Mouse (Mus musculus) T-helper 17 cell (primary cell): ENCODE data around the gene Gm45233.

Experiments
- in situ Hi-C, 2 experiments: fragments of 300-600 bp; cut with MboI, MseI; formaldehyde crosslinking; loops; 1 replicate in 1 of 2; 2 replicates in 1 of 2; pipeline ENCODE4 v1.15.1; 2025; ENCODE audit warnings: high pct_unique_total_duplicates in 2 of 2

Gm45233 gene

GRCm38 (mm10) chr7:43447801-43448200 lies 3.9 kb downstream of the Gm45233 start:
- in situ Hi-C loops = loop anchor here (10.0 kb wide), 2 partner anchors 133 to 807 kb away; partner anchors contain the start of genes Zfp715 (in 2 of the 2) and Acp4 (in 1 of the 2)

DNA sequence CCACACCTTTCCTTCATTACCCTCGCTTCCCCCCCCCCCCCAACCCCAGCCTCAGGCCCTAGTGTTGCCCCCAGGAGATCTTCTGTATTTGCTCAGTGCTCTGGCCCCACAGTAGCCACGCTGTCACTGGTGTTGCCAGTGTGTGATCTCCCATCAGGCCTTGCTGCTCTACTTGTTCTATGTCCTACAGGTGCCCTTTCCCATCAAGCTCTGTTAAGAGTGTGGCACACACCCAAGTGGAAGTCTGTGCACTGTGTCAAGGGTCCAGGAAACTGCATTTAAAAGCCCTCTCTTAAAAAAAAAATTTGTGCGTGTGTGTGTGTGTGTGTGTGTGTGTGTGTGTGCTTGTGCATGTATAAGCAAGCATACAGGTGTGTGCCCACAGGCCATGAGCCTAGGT lies 4.3 kb downstream of the Gm45233 start:
- in situ Hi-C loops = loop anchor here (10.0 kb wide), 2 partner anchors 133 to 807 kb away; partner anchors contain the start of genes Zfp715 (in 2 of the 2) and Acp4 (in 1 of the 2)

DNA sequence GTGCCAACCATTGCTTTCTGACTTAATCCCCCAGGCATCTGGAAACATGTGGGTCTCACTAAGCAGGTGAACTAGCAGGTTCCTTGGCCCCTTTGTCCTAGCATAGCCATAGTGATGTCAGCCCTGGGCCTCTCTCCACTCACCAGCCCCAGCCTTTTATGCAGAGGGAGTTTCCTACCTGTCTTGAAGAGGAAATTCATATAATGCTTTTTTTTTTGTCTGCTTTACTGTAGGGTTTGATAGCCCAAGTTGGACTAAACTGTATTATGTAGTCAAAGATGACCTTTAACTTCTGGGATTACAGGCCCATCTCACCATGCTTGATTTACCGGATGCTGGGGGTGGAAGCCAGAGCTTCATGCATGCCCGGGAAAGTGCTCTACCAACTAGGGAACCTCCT lies 5.9 kb downstream of the Gm45233 start:
- in situ Hi-C loops = loop anchor here (10.0 kb wide), 2 partner anchors 135 to 805 kb away; partner anchors contain the start of genes Zfp715 (in 2 of the 2) and Acp4 (in 1 of the 2)

GRCm38 (mm10) chr7:43451726-43452125 lies 7.8 kb downstream of the Gm45233 start:
- in situ Hi-C loops = no loop called here

- in situ Hi-C loops = no loop called here
Measured at GRCm38 (mm10) chr7:43452609-43453008, 8.7 kb downstream of the Gm45233 start.

DNA sequence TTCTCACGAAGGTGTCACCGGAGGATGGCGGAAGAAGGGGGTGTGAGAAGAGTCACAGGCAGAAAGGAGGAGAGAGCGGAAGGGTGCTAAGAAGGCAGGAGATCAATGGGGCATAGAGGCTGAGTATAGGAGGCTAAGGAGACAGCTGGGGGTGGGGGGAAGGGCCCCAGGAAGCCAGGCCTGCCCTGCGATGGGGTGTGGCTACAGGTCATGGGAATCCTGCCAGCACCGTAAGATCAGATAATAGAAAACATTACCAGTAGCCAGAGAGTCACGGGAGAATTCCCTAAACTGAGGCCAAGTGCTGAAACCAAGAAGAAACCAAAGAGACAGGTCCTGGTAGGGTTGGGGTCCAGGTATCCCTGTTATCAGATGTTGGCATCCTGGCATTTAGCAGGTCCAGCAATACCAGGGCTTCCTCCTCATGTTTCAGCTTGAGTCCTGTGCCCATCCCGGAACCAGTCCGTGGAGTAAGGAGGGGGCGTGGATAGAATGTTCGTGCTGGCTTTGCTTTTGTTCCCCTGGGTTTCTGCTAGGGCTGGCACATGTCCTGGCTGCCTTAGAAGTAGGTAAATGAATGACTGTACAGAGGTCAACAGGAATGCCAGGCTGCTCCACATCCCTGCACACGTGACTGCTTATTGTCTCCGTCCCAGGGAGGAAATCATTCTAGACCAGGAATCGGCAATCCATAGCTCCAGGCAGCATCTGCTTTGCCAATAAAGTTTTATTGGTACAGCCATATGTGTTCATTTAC lies 9.8 kb downstream of the Gm45233 start:
- in situ Hi-C loops = no loop called here

DNA sequence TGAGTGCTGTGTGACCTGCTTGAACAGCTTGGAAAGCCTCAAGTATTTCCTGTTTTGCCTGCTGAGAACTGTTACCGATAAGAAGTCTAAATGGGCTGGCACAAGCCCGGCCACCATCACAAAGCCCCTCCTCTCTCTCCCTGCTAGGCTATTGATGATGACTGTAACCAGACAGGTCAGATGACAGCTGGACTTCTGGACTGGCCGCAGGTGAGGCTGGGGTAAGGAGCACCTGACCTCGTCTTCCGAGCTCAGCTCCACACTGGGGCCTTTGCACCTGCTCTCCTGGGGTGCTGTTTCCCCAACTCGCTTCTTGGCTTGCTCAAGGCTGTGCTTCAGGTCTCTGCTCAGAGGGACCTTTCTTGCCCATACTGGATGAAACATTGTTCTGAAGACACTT lies 10.4 kb downstream of the Gm45233 start:
- in situ Hi-C loops = no loop called here

- in situ Hi-C loops = no loop called here
Measured at GRCm38 (mm10) chr7:43462851-43463250, 18.9 kb downstream of the Gm45233 start, which contains the start of gene Vsig10l. TSS of gene Vsig10l (plus strand) at chr7:43463151.

DNA sequence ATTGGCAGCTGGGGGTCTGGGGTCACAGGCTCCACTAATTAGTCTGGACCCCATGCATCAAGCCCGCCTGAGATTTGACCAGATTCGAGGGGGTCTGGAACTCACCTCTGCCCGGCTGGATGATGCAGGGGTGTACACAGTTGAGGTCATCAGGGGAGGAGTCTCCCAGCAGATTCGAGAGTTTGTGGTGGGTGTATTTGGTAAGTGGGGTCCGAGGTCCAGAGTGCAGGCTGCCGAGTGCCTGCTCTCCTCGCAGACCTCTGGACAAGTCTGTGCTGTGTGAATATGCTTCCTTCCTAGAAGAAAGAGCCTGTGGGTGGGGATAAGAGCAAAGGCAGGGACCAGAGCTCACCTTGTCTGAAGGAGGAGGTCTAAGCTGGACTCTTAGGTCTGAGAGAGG lies 20.0 kb downstream of the Gm45233 start:
- in situ Hi-C loops = no loop called here

GRCm38 (mm10) chr7:43464864-43465343 lies 21.0 kb downstream of the Gm45233 start:
- in situ Hi-C loops = loop anchor here in 1 of 2 experiments (5.0 kb wide), 1 partner anchor 183 kb away; no protein-coding TSS in a partner anchor

GRCm38 (mm10) chr7:43465344-43466098 lies 21.6 kb downstream of the Gm45233 start:
- in situ Hi-C loops = loop anchor here in 1 of 2 experiments (5.0 kb wide), 1 partner anchor 183 kb away; no protein-coding TSS in a partner anchor

DNA sequence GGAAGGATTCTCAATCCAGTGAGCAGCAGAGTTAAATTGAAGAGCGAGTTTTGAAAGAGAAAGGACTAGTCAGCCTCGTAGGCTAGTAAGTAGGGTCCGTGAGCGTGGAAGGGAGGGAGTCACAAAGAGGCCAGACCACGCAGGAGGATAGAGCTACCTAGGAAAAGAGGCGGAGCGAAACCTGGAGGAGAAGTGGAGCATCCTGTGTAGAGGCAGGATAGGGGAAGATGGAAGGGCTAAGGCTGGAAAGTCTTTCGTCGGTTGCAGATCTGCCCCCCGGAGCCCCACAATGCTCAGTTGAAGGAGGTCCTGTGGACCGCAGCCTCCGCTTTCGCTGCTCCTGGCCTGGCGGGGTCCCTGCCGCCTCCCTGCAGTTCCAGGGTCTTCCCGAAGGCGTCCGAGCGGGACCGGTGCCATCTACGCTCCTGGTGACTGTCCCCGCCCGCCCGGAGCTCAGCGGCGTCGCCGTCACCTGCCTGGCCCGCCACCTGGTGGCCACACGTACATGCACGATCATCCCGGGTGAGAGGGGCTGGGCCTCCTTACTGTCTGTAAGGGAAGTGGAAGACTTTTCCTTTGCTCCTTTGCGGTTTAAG lies 22.3 kb downstream of the Gm45233 start:
- in situ Hi-C loops = loop anchor here in 1 of 2 experiments (5.0 kb wide), 1 partner anchor 184 kb away; no protein-coding TSS in a partner anchor

DNA sequence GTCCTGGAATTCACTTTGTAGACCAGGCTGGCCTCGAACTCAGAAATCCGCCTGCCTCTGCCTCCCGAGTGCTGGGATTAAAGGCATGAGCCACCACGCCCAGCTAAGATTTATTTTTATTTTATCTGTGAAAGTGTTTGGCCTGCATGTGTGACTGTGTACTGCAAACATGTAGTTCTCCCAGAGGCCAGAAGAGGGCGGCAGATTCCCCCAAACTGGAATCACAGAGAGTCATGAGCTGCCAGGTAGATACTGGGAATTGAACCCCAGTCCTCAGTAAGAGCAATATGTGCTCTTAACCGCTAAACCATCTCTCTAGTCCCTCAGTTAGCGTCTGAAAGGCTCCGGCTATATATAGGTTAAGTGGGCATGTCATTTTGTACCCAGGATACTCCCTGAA lies 26.4 kb downstream of the Gm45233 start:
- in situ Hi-C loops = loop anchor here (10.0 kb wide), 2 partner anchors 324 to 754 kb away; partner anchors contain the start of genes Klk1 (in 1 of the 2), Klk8 (in 1 of the 2) and Klk9 (in 1 of the 2)

- in situ Hi-C loops = loop anchor here (5.0 to 10.0 kb wide), 4 partner anchors 87 to 749 kb away; partner anchors contain the start of genes Zfp658 (in 2 of the 2), Ctu1 (in 1 of the 2), Klk1 (in 1 of the 2) and Klk8 (in 1 of the 2)
Measured at GRCm38 (mm10) chr7:43475706-43476105, 31.8 kb downstream of the Gm45233 start.

GRCm38 (mm10) chr7:43476376-43476775 lies 32.4 kb downstream of the Gm45233 start:
- in situ Hi-C loops = loop anchor here (5.0 to 10.0 kb wide), 4 partner anchors 86 to 748 kb away; partner anchors contain the start of genes Zfp658 (in 2 of the 2), Ctu1 (in 1 of the 2), Klk1 (in 1 of the 2) and Klk8 (in 1 of the 2)

GRCm38 (mm10) chr7:43481191-43481590 lies 37.3 kb downstream of the Gm45233 start:
- in situ Hi-C loops = no loop called here

DNA sequence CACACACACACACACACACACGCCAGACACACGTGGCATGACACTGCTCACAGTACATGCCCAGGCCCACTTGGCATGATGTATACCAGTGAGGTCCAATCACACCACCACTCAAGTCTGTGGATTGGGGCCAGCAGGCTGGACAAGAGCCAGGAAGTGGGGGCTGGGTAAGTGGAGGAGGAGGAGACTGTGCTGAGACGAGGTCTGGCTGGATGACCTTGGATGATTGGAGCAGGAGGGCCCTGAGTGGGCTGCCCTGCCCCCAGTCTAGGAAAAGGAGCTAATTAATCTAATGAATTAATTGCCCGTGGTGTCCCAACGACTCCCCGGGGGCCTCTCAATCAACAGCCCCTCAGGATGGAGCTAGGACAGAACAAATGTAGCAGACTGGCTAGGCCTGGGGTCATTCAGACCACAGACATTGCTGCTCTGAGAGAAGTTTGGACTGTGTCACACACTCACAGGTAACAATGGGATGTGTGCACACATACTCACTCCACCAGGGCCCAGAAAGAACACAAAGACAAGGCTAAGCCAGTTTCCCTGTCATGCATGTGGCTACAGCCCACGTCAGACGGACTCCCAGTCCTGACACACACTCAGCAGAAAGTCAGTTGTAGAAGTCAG lies 38.3 kb downstream of the Gm45233 start:
- in situ Hi-C loops = no loop called here

GRCm38 (mm10) chr7:43483236-43483635 lies 39.3 kb downstream of the Gm45233 start:
- in situ Hi-C loops = no loop called here

- in situ Hi-C loops = no loop called here
Measured at GRCm38 (mm10) chr7:43488646-43489045, 44.7 kb downstream of the Gm45233 start.

GRCm38 (mm10) chr7:43489631-43490125 lies 45.8 kb downstream of the Gm45233 start, which contains the start of gene Iglon5:
TSS of gene Iglon5 (minus strand) at chr7:43490075.
- in situ Hi-C loops = no loop called here
